Mouse (Mus musculus) heart, embryonic 12.5 days (tissue): ENCODE measurements around the gene Otud7a. TPM values are rescaled to one million over a fixed set of nuclear protein-coding genes. Genes with fewer than 3 reads are reported as not detected.

ENCODE experiments used
- ATAC-seq: fragments of 200-750 bp; cut with Nextera tagmentation; 2 replicates; pipeline ENCODE4 v1.8.0; 2017; ENCODE audit warnings: moderate TSS enrichment, moderate library complexity; ENCODE audit not compliant: insufficient number of reproducible peaks, low FRiP score
- H3K27ac ChIP-seq: fragments of 300-500 bp; sonication (generic); 2 replicates; pipeline ENCODE4 v1.5.1; 2016; ENCODE audit warnings: mild to moderate bottlenecking, moderate library complexity; ENCODE audit not compliant: poor library complexity, severe bottlenecking
- H3K27me3 ChIP-seq: fragments of 300-500 bp; sonication (generic); replicated peaks from 2 replicates; pipeline ENCODE4 v1.6.1; 2016; ENCODE audit warnings: mild to moderate bottlenecking, moderate library complexity
- H3K36me3 ChIP-seq: fragments of 300-500 bp; sonication (generic); 2 replicates; pipeline ENCODE4 v1.6.1; 2016; ENCODE audit warnings: mild to moderate bottlenecking, moderate library complexity
- H3K4me1 ChIP-seq: fragments of 300-500 bp; sonication (generic); replicated peaks from 2 replicates; pipeline ENCODE4 v1.6.1; 2016; ENCODE audit warnings: mild to moderate bottlenecking
- H3K4me2 ChIP-seq: fragments of 300-500 bp; sonication (generic); 2 replicates; pipeline ENCODE4 v1.6.1; 2016; ENCODE audit warnings: mild to moderate bottlenecking, moderate library complexity
- H3K4me3 ChIP-seq: fragments of 300-500 bp; sonication (generic); 2 replicates; pipeline ENCODE4 v1.5.1; 2016; ENCODE audit warnings: mild to moderate bottlenecking
- H3K9ac ChIP-seq: fragments of 300-500 bp; sonication (generic); 2 replicates; pipeline ENCODE4 v1.6.1; 2016; ENCODE audit warnings: mild to moderate bottlenecking, moderate library complexity
- H3K9me3 ChIP-seq: fragments of 300-500 bp; sonication (generic); replicated peaks from 2 replicates; pipeline ENCODE4 v1.6.1; 2016; ENCODE audit warnings: mild to moderate bottlenecking, moderate library complexity
- WGBS: fragments of 180-500 bp; shearing (Covaris S2); methylation state at CpG from one replicate; pipeline ENCODE4 v1.1.7; 2016; 5-methylcytosine and 5-hydroxymethylcytosine counted together
- polyA plus RNA-seq: library from polyadenylated mRNA; unstranded; fragments of >200 nt; fragmentation: Nextera tagmentation; extraction: Ambion mirVana; gene quantifications from 2 replicates; pipeline ENCODE4 v1.2.1, GENCODE M21; 2016

The Otud7a gene
- polyA plus RNA-seq, 1 experiment from 2014 or later = 0.45 TPM

DNA sequence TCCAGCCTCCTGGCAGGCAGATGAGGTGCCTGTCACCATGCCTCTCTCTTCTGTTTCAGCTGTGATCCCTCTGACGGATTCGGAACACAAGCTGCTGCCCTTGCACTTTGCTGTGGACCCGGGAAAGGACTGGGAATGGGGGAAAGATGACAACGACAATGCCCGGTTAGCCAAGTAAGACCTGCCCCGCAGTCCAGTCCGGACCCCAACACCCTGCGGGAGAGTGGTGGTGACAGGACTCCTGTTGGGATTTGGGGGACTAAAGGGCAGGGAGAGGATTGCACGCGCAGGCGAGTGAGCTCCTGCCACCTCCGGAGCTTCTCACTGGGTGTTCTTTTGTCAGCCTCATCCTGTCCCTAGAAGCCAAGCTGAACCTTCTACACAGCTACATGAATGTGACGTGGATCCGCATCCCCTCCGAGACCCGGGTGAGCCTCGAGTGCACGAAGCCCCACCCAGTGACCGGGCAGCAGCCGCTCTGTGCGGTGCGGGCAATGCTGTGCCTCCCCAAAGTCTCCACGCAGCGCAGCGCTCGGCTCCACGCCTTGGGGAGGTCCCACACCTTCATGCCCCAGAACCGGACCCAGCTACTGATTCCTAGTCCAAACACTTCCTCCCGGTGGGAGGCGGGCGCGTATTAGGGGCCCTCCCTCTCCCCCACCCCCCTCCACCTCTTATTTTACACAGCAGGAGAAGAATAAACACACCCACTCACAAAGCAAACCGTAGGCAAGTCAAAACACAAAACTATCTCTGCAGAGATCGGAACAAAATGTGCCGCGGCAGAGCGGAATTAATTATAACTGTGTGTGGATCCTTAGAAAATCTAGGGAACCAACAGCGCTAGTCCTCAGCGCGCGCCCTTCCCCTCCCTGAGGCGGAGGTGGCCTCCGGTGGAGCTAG, 310.3 kb downstream of the Otud7a start:
- ATAC-seq = no peak
- Histone ChIP-seq H3K27me3 (peaks cover 63% of the 10 kb centered on the region), H3K4me3 (peak overlapping the region; percentile 51), H3K4me2 (peak overlapping the region; percentile 86), H3K27ac (no peak overlapping the region), H3K9ac (peak overlapping the region; percentile 55; the same call in 1 of the 2 replicates), H3K4me1 (peaks cover 26% of the 10 kb centered on the region), H3K36me3 (no peaks in the 10 kb centered on the region), H3K9me3 (no peaks in the 10 kb centered on the region)
- WGBS = under 1% methylated on average over 43 of the region's 43 CpGs

DNA sequence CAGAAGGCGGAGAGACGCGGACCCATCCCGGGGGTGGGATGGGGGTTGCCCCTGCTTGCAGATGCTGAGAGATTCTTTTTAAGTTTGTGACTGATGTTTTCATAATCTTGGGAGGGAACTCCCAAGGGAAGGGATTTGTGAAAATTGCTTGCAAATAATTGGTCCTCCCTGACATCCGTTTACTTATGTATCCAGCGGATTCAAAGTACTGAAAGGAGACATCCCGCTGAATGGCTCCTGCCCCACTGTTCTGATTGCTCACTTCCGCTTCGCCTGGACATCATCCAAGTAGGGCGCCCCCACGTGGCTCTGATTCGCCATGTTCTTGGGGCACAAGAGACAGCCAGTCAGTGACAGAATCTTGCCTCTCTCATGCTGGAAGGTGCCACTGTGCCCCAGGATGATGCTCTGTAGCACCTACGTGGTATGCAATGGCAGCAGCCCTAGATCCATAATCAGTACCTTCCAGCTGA, 311.0 kb downstream of the Otud7a start:
- Histone ChIP-seq H3K27me3 (peaks cover 67% of the 10 kb centered on the region), H3K4me3 (peak overlapping the region; percentile 51), H3K27ac (no peak overlapping the region), H3K36me3 (no peaks in the 10 kb centered on the region), H3K4me1 (peaks cover 26% of the 10 kb centered on the region), H3K9me3 (no peaks in the 10 kb centered on the region), H3K9ac (peak overlapping the region; percentile 55; the same call in 1 of the 2 replicates), H3K4me2 (peak overlapping the region; percentile 86)
- no peak for ATAC-seq
- under 1% methylated on average over 13 of the region's 13 CpGs for WGBS

DNA sequence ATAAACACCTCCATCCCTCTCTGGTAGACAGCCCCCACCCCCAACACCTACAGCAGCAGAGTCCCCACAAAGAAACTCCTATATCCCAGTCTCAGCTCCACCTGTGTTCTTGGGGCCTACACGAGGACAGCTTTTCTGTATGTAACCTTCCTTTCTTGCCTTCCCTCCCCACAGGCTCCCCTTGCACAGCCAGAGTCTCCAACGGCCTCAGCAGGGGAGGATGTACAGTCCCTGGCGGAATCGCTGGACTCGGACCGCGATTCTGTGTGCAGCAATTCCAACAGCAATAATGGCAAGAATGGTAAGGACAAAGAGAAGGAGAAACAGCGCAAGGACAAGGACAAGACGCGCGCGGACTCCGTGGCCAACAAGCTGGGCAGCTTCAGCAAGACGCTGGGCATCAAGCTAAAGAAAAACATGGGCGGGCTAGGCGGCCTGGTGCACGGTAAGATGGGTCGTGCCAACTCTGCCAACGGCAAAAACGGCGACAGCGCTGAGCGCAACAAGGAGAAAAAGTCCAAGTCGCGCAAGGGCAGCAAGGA, 312.7 kb downstream of the Otud7a start:
- H3K9me3 ChIP-seq = no peaks in the 10 kb centered on the region
- H3K36me3 ChIP-seq = no peaks in the 10 kb centered on the region
- ATAC-seq = no peak
- WGBS = 9% methylated on average over 25 of the region's 25 CpGs
- H3K27ac ChIP-seq = no peak overlapping the region
- peak overlapping the region; percentile 74 for H3K4me2 ChIP-seq
- no peak overlapping the region for H3K9ac ChIP-seq
- peaks cover 26% of the 10 kb centered on the region for H3K4me1 ChIP-seq
- H3K4me3 ChIP-seq = peak overlapping the region; percentile 47
- H3K27me3 ChIP-seq = peaks cover 82% of the 10 kb centered on the region

DNA sequence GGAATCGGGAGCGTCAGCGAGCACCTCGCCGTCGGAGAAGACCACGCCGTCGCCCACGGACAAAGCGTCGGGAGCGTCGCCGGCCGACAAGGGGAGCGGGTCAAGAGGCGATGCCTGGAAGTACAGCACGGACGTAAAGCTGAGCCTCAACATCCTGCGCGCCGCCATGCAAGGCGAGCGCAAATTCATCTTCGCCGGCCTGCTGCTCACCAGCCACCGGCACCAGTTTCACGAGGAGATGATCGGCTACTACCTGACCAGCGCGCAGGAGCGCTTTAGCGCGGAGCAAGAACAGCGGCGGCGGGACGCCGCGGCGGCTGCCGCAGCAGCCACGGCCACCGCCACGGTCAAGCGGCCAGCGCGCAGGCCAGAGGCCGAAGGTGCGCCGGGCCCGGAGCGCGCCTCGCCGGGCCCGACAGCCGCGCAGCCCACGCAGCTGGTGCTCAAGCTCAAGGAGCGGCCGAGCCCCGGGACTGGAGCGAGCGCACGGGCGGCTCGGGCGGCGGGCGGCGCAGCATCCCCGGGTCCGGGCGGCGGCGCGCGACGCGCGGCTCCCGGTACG, 313.2 kb downstream of the Otud7a start:
- no peak for ATAC-seq
- Histone ChIP-seq H3K36me3 (no peaks in the 10 kb centered on the region), H3K4me1 (peaks cover 26% of the 10 kb centered on the region), H3K27me3 (peaks cover 87% of the 10 kb centered on the region), H3K4me3 (peak overlapping the region; percentile 47), H3K27ac (no peak overlapping the region), H3K9me3 (no peaks in the 10 kb centered on the region), H3K4me2 (peak overlapping the region; percentile 74), H3K9ac (0 out of 2 replicates have a peak overlapping the region, but pooled peaks have one; percentile 6)
- under 1% methylated on average over 73 of the region's 85 CpGs for WGBS

DNA sequence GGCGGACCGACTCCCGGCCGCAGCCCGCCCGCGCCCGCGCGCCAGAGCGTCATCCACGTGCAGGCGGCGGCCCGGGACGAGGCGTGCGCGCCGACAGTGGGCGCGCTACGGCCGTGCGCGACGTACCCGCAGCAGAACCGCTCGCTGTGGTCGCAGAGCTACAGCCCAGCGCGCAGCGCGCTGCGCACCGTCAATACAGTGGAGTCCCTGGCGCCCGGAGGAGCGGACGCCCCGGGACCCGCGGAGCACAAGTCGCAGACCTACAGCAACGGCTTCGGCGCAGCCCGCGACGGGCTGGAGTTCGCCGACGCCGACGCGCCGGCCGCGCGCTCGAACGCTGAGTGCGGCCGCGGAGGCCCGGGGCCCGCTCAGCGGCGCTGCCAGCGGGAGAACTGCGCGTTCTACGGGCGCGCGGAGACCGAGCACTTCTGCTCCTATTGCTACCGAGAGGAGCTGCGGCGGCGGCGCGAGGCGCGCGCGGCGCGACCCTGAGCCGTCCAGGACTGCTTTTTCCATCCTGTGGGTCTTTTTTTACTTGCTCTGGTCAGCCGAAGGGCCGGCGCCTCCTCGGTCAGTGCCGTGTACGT, 313.8 kb downstream of the Otud7a start:
- H3K9ac ChIP-seq = 0 out of 2 replicates have a peak overlapping the region, but pooled peaks have one; percentile 6
- under 1% methylated on average over 76 of the region's 97 CpGs for WGBS
- no peaks in the 10 kb centered on the region for H3K36me3 ChIP-seq

DNA sequence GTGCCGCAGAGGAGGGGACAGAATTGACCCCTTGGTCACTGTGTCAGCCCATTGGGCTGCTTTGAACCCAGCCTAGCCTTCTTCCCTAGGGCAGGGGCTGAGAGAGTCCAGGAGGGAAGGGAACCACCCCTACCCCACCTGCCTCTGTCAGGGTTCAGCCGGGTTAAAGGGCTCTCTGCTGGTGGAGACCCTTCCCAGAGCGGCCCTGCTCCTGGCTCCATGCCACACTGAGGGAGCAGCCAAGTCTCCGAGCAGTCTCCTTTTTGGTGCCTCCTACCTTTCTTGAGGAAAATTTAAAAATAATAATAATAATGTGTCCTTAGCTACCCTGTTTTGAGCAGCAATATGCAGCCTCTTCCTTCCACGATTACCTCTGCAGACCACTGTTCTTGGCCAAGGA, 315.1 kb downstream of the Otud7a start:
- no peak overlapping the region for H3K9ac ChIP-seq
- H3K27ac ChIP-seq = no peak overlapping the region
- no peaks in the 10 kb centered on the region for H3K9me3 ChIP-seq
- H3K36me3 ChIP-seq = no peaks in the 10 kb centered on the region
- no peak for ATAC-seq
- H3K4me2 ChIP-seq = no peak overlapping the region
- 27% methylated on average over 5 of the region's 5 CpGs for WGBS
- no peak overlapping the region for H3K4me3 ChIP-seq
- H3K27me3 ChIP-seq = peaks cover 78% of the 10 kb centered on the region
- H3K4me1 ChIP-seq = peaks cover 23% of the 10 kb centered on the region

More for the DNA sequence above, 313.8 kb downstream of the Otud7a start:
- peak overlapping the region; percentile 74 for H3K4me2 ChIP-seq
- H3K4me1 ChIP-seq = peaks cover 26% of the 10 kb centered on the region
- ATAC-seq = no peak
- no peaks in the 10 kb centered on the region for H3K9me3 ChIP-seq
- H3K27me3 ChIP-seq = peaks cover 90% of the 10 kb centered on the region
- no peak overlapping the region for H3K27ac ChIP-seq
- peak overlapping the region; percentile 47 for H3K4me3 ChIP-seq

DNA sequence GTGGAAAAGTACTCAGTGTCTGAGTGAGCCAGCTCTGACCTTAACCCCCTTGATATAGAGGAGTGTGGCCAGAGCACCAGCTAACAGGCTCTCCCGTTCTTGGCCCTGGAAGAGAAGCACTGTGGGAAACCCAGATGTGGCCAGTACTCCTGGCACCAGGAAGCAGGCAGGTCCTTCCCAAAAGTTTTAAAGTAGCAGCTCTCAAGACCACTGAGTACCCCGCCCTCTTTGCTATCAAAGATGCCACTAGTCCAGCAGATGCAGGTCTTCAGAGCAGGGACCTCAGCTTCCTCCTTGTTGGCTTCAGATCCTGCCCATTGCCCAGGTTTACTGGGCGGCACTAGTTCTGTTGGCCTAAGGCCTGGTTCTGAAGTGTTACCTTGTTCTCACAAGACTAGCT, 318.0 kb downstream of the Otud7a start:
- no peak overlapping the region for H3K4me3 ChIP-seq
- H3K4me1 ChIP-seq = peaks cover 10% of the 10 kb centered on the region; the same call in 1 of the 2 replicates
- peaks cover 50% of the 10 kb centered on the region for H3K27me3 ChIP-seq
- H3K36me3 ChIP-seq = no peaks in the 10 kb centered on the region
- no peaks in the 10 kb centered on the region for H3K9me3 ChIP-seq
- no peak for ATAC-seq
- no peak overlapping the region for H3K4me2 ChIP-seq
- 68% methylated on average over 3 of the region's 3 CpGs for WGBS
- H3K9ac ChIP-seq = no peak overlapping the region
- H3K27ac ChIP-seq = no peak overlapping the region

DNA sequence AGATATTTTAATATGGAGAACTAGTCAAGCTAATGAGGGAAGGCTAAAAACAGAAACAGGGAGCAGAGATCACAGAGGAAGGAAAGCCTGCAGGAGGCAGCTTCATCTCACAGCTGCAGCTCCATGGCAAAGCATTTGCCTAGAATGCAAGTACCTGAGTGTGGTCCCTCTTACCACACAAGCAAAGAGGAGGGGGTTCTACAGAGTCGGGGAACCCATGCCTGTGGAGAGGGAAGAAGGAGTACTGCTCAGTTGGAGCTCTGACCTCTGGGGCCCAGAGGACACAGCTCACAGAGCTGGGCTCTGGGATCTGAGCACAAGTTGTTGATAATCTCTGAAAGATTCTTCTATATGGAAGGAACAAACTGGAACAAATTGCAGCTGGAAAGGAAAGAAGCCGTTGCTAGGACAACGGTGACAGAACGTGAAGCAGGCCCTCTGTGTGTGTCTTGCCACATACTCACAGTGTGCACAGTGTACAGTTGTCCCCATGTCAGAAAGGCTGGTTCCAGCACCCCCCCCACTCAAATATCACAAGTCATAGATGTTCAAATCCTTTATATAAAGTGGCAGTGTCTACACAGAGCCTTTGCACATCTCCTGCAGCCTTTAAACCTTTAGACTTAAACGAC, 324.0 kb downstream of the Otud7a start:
- Histone ChIP-seq H3K36me3 (no peaks in the 10 kb centered on the region), H3K9me3 (no peaks in the 10 kb centered on the region), H3K27me3 (no peaks in the 10 kb centered on the region), H3K4me3 (no peak overlapping the region), H3K4me1 (no peaks in the 10 kb centered on the region), H3K27ac (no peak overlapping the region), H3K4me2 (no peak overlapping the region), H3K9ac (no peak overlapping the region)
- WGBS = 67% methylated on average over 5 of the region's 5 CpGs
- ATAC-seq = no peak

DNA sequence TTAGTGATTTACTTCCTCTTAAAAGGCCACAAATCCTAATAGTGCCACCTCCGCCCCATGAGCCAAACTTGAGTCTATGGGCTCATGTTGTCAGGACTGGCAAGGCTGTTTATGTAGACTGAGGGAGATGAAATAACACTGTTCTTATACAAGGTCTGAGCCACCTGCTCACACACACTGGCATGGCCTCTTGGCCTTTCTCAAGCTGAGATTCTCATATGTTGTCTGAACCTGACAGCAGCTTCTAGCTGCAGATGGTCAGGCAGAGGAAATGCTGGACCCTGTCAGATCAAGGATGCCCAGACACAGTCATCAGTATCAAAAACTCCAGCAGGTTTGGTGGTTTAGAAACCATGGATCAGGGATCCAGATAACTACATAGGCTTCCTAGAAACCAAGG, 328.7 kb downstream of the Otud7a start:
- no peaks in the 10 kb centered on the region for H3K9me3 ChIP-seq
- WGBS = 84% methylated on average over 1 of the region's 1 CpGs
- H3K4me2 ChIP-seq = no peak overlapping the region
- no peak overlapping the region for H3K27ac ChIP-seq
- no peak for ATAC-seq
- no peaks in the 10 kb centered on the region for H3K27me3 ChIP-seq
- H3K36me3 ChIP-seq = no peaks in the 10 kb centered on the region
- H3K4me1 ChIP-seq = no peaks in the 10 kb centered on the region
- no peak overlapping the region for H3K4me3 ChIP-seq
- H3K9ac ChIP-seq = no peak overlapping the region

DNA sequence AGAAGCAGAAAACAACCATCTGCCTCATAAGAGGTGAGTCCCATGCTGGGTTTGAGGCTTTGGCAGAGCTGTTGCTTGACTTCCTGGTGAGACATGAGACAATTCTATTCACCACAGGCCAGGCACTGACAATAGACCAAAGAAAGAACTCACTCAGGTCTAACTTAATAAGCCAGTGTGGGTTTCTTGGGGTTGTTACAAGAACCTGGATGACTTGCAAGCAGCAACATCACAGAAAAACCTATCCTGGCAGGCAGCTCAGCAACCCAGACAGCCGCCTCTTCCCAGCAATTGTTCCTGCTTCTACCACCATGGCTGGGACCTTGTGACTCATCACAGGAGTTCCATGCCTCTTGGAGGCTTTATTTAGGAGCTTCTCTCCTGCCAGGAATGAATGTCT, 329.7 kb downstream of the Otud7a start:
- WGBS = 60% methylated on average over 1 of the region's 1 CpGs
- H3K9ac ChIP-seq = no peak overlapping the region
- H3K4me2 ChIP-seq = no peak overlapping the region
- H3K4me3 ChIP-seq = no peak overlapping the region
- no peaks in the 10 kb centered on the region for H3K9me3 ChIP-seq
- no peaks in the 10 kb centered on the region for H3K27me3 ChIP-seq
- no peaks in the 10 kb centered on the region for H3K4me1 ChIP-seq
- no peaks in the 10 kb centered on the region for H3K36me3 ChIP-seq
- no peak for ATAC-seq
- no peak overlapping the region for H3K27ac ChIP-seq
